Mouse (Mus musculus): ENCODE data around the gene Spc25. TPM values are rescaled to one million over a fixed set of nuclear protein-coding genes. Genes with fewer than 3 reads are reported as not detected.
A peak's percentile ranks its signal among the peaks of the same experiment; 100 is the strongest.

Gene Spc25
- under 1 TPM; 0.41 to 0.89 (median 0.51) TPM for total RNA-seq (2022)

- DNase-seq (ENCODE audit: low spot score in 2 of 2) = peak; percentile 87 to 89
Measured at GRCm38 (mm10) chr2:69205791-69206351, at the start of gene Spc25. Gene Spc25, minus strand, starts transcription at chr2:69206194.

GRCm38 (mm10) chr2:69248221-69248755 lies 42.3 kb upstream of the Spc25 start:
- DNase-seq (ENCODE audit: low spot score in 2 of 2) = no peak

- no peak for DNase-seq (ENCODE audit: low spot score in 2 of 2)
Measured at GRCm38 (mm10) chr2:69247081-69247480, 41.1 kb upstream of the Spc25 start.

GRCm38 (mm10) chr2:69244924-69245323 lies 38.9 kb upstream of the Spc25 start:
- no peak for DNase-seq (ENCODE audit: low spot score in 2 of 2)

GRCm38 (mm10) chr2:69239315-69239714 lies 33.3 kb upstream of the Spc25 start:
- no peak for DNase-seq (ENCODE audit: low spot score in 2 of 2)

GRCm38 (mm10) chr2:69234976-69235678 lies 29.1 kb upstream of the Spc25 start:
- no peak for DNase-seq (ENCODE audit: low spot score in 2 of 2)

GRCm38 (mm10) chr2:69232101-69232500 lies 26.1 kb upstream of the Spc25 start:
- DNase-seq (ENCODE audit: low spot score in 2 of 2) = no peak

- DNase-seq (ENCODE audit: low spot score in 2 of 2) = no peak
Measured at GRCm38 (mm10) chr2:69230137-69230536, 24.1 kb upstream of the Spc25 start.

GRCm38 (mm10) chr2:69228635-69229034 lies 22.6 kb upstream of the Spc25 start:
- DNase-seq (ENCODE audit: low spot score in 2 of 2) = no peak

GRCm38 (mm10) chr2:69226876-69227275 lies 20.9 kb upstream of the Spc25 start:
- no peak for DNase-seq (ENCODE audit: low spot score in 2 of 2)

GRCm38 (mm10) chr2:69224724-69225123 lies 18.7 kb upstream of the Spc25 start:
- DNase-seq (ENCODE audit: low spot score in 2 of 2) = no peak

- no peak for DNase-seq (ENCODE audit: low spot score in 2 of 2)
Measured at GRCm38 (mm10) chr2:69222815-69223214, 16.8 kb upstream of the Spc25 start.

GRCm38 (mm10) chr2:69221868-69222416 lies 15.9 kb upstream of the Spc25 start:
- no peak for DNase-seq (ENCODE audit: low spot score in 2 of 2)

- no peak for DNase-seq (ENCODE audit: low spot score in 2 of 2)
Measured at GRCm38 (mm10) chr2:69215242-69215641, 9.2 kb upstream of the Spc25 start.

- no peak for DNase-seq (ENCODE audit: low spot score in 2 of 2)
Measured at GRCm38 (mm10) chr2:69212652-69213051, 6.7 kb upstream of the Spc25 start.

- no peak for DNase-seq (ENCODE audit: low spot score in 2 of 2)
Measured at GRCm38 (mm10) chr2:69210773-69211172, 4.8 kb upstream of the Spc25 start, which contains the start of gene G6pc2. Gene G6pc2, plus strand, starts transcription at chr2:69211073.

GRCm38 (mm10) chr2:69209684-69210083 lies 3.7 kb upstream of the Spc25 start:
- DNase-seq (ENCODE audit: low spot score in 2 of 2) = no peak

GRCm38 (mm10) chr2:69206523-69206922 lies 529 bp upstream of the Spc25 start:
- DNase-seq (ENCODE audit: low spot score in 2 of 2) = no peak

GRCm38 (mm10) chr2:69205185-69205584 lies 809 bp downstream of the Spc25 start:
- DNase-seq (ENCODE audit: low spot score in 2 of 2) = no peak

- no peak for DNase-seq (ENCODE audit: low spot score in 2 of 2)
Measured at GRCm38 (mm10) chr2:69193555-69193954, 12.4 kb downstream of the Spc25 start.

- DNase-seq (ENCODE audit: low spot score in 2 of 2) = no peak
Measured at GRCm38 (mm10) chr2:69191059-69191458, 14.9 kb downstream of the Spc25 start.

GRCm38 (mm10) chr2:69189222-69189621 lies 16.8 kb downstream of the Spc25 start:
- no peak for DNase-seq (ENCODE audit: low spot score in 2 of 2)

GRCm38 (mm10) chr2:69188732-69189131 lies 17.3 kb downstream of the Spc25 start:
- DNase-seq (ENCODE audit: low spot score in 2 of 2) = peak; percentile 13 to 22
